14 mouse cellular contexts compared by ENCODE assay signal in genomic region chr7:70329521-70330206, GRCm38 (mm10). TPM values are rescaled to one million over a fixed set of nuclear protein-coding genes. Genes with fewer than 3 reads are reported as not detected.
DNase-seq lines count a peak whose midpoint lies in the region; ATAC-seq lines count a peak whose summit lies in the region.
"Had no signal": no experiment of that assay in that cellular context is flagged by ENCODE, and none has a peak within 500 bp of the region (broad histone marks: within the 10 kb centered on the region; RNA-seq: fewer than 3 reads in every experiment).

No protein-coding gene starts in this region.

- peak overlapping the region; percentile 61 for H3K4me2 ChIP-seq in forebrain, embryonic 14.5 days (ENCODE audit: low read length)
- H3K4me2 ChIP-seq: liver, embryonic 15.5 days had no signal

- peaks cover 79% of the 10 kb centered on the region for H3K27me3 ChIP-seq in forebrain, embryonic 14.5 days (replicated peaks; ENCODE audit: control insufficient read depth, insufficient read depth, low read length)
- peaks cover 100% of the 10 kb centered on the region for H3K27me3 ChIP-seq in midbrain, embryonic 10.5 days (ENCODE audit: low read depth, poor library complexity, severe bottlenecking)

- H3K36me3 ChIP-seq in forebrain, embryonic 14.5 days (ENCODE audit: control insufficient read depth, insufficient read depth, low read length), result no peaks in the 10 kb centered on the region
- H3K36me3 ChIP-seq in midbrain, embryonic 10.5 days, result no peaks in the 10 kb centered on the region
- H3K36me3 ChIP-seq: heart, embryonic 13.5 days; liver, embryonic 15.5 days had no signal

- 0 out of 2 replicates have a peak, but pooled peaks cover 7% of the 10 kb centered on the region for H3K4me1 ChIP-seq in forebrain, embryonic 14.5 days (ENCODE audit: control insufficient read depth, insufficient read depth, low read length)
- peaks cover 92% of the 10 kb centered on the region for H3K4me1 ChIP-seq in midbrain, embryonic 10.5 days

- H3K27ac ChIP-seq in forebrain, embryonic 14.5 days (ENCODE audit: low read depth, low read length), result peak overlapping the region; percentile 87
- peak overlapping the region; percentile 93 for H3K27ac ChIP-seq in midbrain, embryonic 10.5 days (replicated peaks)
- H3K27ac ChIP-seq: gastrocnemius, adult 2 months; heart, embryonic 13.5 days; liver, embryonic 15.5 days had no signal

- DNase-seq in embryo, embryonic 9.5 days (ENCODE audit: extremely low spot score), result peak; percentile 66
- peak; percentile 64 for DNase-seq in forebrain, embryonic 14.5 days (ENCODE audit: low spot score)
- peak; percentile 36 for DNase-seq in midbrain, embryonic 10.5 days (ENCODE audit: low spot score)
- peak; percentile 93 for DNase-seq in retina, postnatal 1 day
- no peak for DNase-seq in adrenal gland, adult 8-10 months
- DNase-seq in heart, postnatal 14 days, result no peak
- DNase-seq: adrenal gland, postnatal 25 days; cerebellum, adult 11 months; gastrocnemius, adult 2 months; right cerebral cortex, postnatal 14 days had no signal

- H3K9ac ChIP-seq in forebrain, embryonic 14.5 days (ENCODE audit: low read length), result peak overlapping the region; percentile 13
- H3K9ac ChIP-seq: liver, embryonic 15.5 days had no signal

- H3K4me3 ChIP-seq in forebrain, embryonic 14.5 days (ENCODE audit: low read depth, low read length), result no peak overlapping the region
- peak overlapping the region; percentile 60 for H3K4me3 ChIP-seq in midbrain, embryonic 10.5 days
- H3K4me3 ChIP-seq: gastrocnemius, adult 2 months; liver, embryonic 15.5 days had no signal

- no peak for ATAC-seq in forebrain, embryonic 14.5 days
- ATAC-seq in inflammation-experienced regulatory T-cells, adult 6 months, result no peak
- ATAC-seq: intestine, postnatal 0 days had no signal

- intact Hi-C loops in heart, postnatal 14 days (cut with DNase I), result loop anchor here (5.0 to 10.0 kb wide), 4 partner anchors 42 to 1755 kb away; no protein-coding TSS in a partner anchor

- H3K9me3 ChIP-seq in forebrain, embryonic 14.5 days (replicated peaks; ENCODE audit: control insufficient read depth, low read length), result no peaks in the 10 kb centered on the region
- no peaks in the 10 kb centered on the region for H3K9me3 ChIP-seq in midbrain, embryonic 10.5 days (replicated peaks)
- H3K9me3 ChIP-seq: heart, embryonic 13.5 days; liver, embryonic 15.5 days had no signal

- WGBS in forebrain, embryonic 14.5 days, result under 1% methylated on average over 19 of the region's 19 CpGs
- WGBS in midbrain, embryonic 10.5 days, result 3% methylated on average over 19 of the region's 19 CpGs

RNA-seq across cellular contexts. Expression of gene Nr2f2, which starts 36.9 kb away (rescaled TPM):
- polyA plus RNA-seq in forebrain, embryonic 14.5 days (2014; fragmentation: Nextera tagmentation; extraction: Ambion mirVana), result 73.7 and 82.5 TPM in 2 replicates
- 86.8 and 89.2 TPM in 2 replicates for polyA plus RNA-seq in midbrain, embryonic 10.5 days (2016; fragmentation: Nextera tagmentation; extraction: Ambion mirVana)
- total RNA-seq in adrenal gland, adult 8-10 months (2022), result 100 to 1,000 TPM; 108 to 141 (median 120) TPM
- 10 to 100 TPM; 24.8 to 26.9 TPM for total RNA-seq in heart, postnatal 14 days (2021)
- polyA plus RNA-seq in inflammation-experienced regulatory T-cells, adult 6 months (2017; shearing (Covaris generic)), result under 1 TPM in 1 of 3 experiments, not detected in 2; 0.32 TPM

Comparison
In these comparisons a context has a peak if more than half of its experiments do, and no peak if none do; other contexts are left out.
1. DNase-seq: peak in embryo, embryonic 9.5 days (single experiment), forebrain, embryonic 14.5 days (single experiment), midbrain, embryonic 10.5 days (single experiment) and retina, postnatal 1 day (single experiment); none in adrenal gland, adult 8-10 months (single experiment) and heart, postnatal 14 days (0 of 2).
2. RNA of gene Nr2f2, which starts 36.9 kb away (polyA plus RNA-seq): 86.8 to 89.2 TPM in midbrain, embryonic 10.5 days and 73.7 to 82.5 TPM in forebrain, embryonic 14.5 days; 0.32 TPM in inflammation-experienced regulatory T-cells, adult 6 months; every median in the first group is over 10 times any median in the second.